Mouse (Mus musculus) left cerebral cortex, adult 2 months (tissue): Measurements from ENCODE around the gene Pde4d. TPM values are rescaled to one million over a fixed set of nuclear protein-coding genes. Genes with fewer than 3 reads are reported as not detected.
A peak's percentile ranks its signal among the peaks of the same experiment; 100 is the strongest.

Source experiments
- DNase-seq, 2 experiments: peaks; one replicate each; pipeline ENCODE4 v3.0.0; 2021 to 2022; ENCODE audit warnings: low spot score in 2 of 2, mixed read lengths in 1 of 2; ENCODE audit errors: extremely low spot score in 1 of 2
- H3K27ac ChIP-seq: fragments of 200-600 bp; 2 replicates; pipeline ENCODE4 v1.8.1; 2022
- H3K4me3 ChIP-seq: fragments of 200-600 bp; 2 replicates; pipeline ENCODE4 v1.8.1; 2022
- CTCF ChIP-seq: fragments of 200-600 bp; IDR thresholded peaks from 2 replicates; pipeline ENCODE4 v1.8.1; 2022; ENCODE audit warnings: antibody characterized with exemption, mild to moderate bottlenecking, moderate library complexity
- intact Hi-C: fragments of 180-260 bp; cut with DNase I; formaldehyde crosslinking; loops from one replicate; pipeline ENCODE4 v1.15.1; 2025
- total RNA-seq, 2 experiments: library from RNA; stranded (reverse); gene quantifications; 2 replicates each; pipeline ENCODE4 v1.2.3; 2021

Gene Pde4d
- total RNA-seq, 2 experiments from 2014 or later: 116 to 121 TPM

DNA sequence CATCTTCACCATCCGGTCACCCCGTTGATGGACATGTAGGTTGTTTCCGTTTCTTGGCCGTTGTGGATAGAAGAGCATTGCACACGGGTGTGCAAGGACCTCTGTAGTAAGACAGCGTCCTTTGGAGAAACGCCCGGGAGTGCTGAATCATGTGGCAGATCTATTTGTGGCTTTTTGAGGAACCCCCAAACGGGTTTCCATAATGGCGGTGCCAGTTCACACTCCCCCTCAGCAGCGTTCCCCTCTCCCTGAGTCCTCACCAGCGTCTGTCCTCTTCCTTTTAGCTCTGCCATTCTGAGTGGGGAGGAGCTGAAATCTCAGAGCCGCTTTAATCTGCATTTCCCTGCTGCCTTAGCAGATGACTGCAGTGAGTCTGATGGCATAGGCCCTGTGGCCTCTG, 1482.9 kb downstream of the Pde4d start:
- peak in 1 of 2 experiments; percentile 72 for DNase-seq
- intact Hi-C loops: loop anchor here (2.0 kb wide), 1 partner anchor 78 kb away; no protein-coding TSS in a partner anchor
- no peak for TF ChIP-seq CTCF
- Histone ChIP-seq H3K27ac (peak overlapping the region; percentile 7; the same call in 1 of the 2 replicates), H3K4me3 (no peak overlapping the region)

DNA sequence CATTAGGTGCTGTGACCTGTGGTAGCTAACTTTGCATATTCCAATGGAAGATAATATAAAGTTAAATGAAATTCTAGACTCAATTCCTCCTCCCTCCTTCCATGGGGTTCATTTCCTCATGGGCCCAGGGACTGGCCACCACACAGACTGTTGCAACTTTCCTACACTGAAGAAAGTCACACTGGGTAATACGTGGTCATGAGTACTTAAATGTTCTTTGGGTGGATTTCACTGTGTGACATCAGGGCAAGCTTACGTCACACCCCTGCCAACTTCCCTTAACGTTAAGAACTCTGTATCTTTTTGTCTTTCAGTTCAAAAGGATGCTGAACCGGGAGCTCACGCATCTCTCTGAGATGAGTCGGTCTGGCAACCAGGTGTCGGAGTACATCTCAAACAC, 1483.8 kb downstream of the Pde4d start:
- intact Hi-C loops: loop anchor here (2.0 kb wide), 1 partner anchor 77 kb away; no protein-coding TSS in a partner anchor

DNA sequence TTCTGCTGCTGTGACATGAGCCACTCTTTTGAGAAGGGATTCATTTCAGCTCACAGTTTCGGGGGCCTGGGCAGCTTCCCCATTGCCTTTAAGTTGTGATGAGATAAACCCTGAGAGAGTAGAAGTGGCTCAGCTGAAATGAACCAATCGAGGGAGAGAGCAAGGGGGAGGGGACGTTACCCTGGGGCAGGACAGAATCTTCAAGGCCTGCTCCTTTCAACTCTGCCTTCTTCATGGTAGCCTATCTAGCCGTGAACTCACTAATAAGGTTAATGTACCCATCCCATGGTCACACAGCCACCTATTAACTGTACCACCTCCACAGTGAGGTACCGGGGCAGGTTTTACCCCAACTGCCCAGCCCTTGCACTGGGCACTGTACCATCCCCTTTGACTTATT, 1487.1 kb downstream of the Pde4d start:
- TF ChIP-seq CTCF: no peak
- Histone ChIP-seq H3K27ac (no peak overlapping the region), H3K4me3 (no peak overlapping the region)
- DNase-seq: no peak
- intact Hi-C loops: no loop called here

More for the DNA sequence above, 1483.8 kb downstream of the Pde4d start:
- TF ChIP-seq CTCF: no peak
- H3K27ac ChIP-seq: no peak overlapping the region
- no peak for DNase-seq
- no peak overlapping the region for H3K4me3 ChIP-seq

DNA sequence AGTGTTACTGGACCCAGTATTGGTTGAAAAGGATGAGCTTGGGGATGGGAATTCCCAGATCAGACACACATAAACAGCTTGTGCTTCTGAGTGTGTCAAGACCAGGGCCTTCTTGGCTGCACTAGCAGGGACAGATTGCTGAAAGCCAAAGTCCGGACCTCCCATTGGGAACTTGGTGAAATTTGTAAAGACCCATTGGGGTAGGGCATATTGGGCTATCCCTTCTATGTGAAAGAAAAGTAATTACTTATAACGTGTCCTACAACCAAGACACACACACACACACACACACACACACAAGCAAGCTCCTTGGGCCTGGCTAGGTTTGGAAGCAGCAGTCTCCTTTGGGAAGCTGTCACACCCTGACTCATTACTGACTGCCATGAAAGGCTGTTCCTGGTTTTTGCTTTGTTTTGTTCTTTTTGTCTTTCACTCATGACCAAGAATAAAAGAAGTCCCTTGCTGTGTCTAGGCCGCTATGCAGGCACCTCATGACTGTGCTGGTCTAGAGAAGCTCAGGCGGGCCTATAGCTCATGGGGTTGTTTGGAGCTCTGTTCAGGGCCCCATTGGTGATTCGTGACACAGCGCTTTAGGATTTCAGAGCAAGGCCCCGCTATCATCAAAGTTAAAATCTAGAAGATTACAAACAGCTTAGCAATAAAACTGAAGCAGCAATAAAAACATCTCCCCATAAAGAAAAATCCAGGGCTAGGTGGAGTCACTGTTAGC, 1495.2 kb downstream of the Pde4d start:
- intact Hi-C loops: no loop called here
- no peak overlapping the region for H3K4me3 ChIP-seq
- no peak for TF ChIP-seq CTCF
- no peak for DNase-seq
- H3K27ac ChIP-seq: no peak overlapping the region

- Histone ChIP-seq H3K27ac (no peak overlapping the region), H3K4me3 (no peak overlapping the region)
- no peak for TF ChIP-seq CTCF
- no peak for DNase-seq
- intact Hi-C loops: no loop called here
Measured at GRCm38 (mm10) chr13:109951466-109951865, 1501.7 kb downstream of the Pde4d start.

- intact Hi-C loops: no loop called here
- DNase-seq: no peak
- H3K27ac ChIP-seq: no peak overlapping the region
- H3K4me3 ChIP-seq: no peak overlapping the region
- TF ChIP-seq CTCF: no peak
Measured at GRCm38 (mm10) chr13:109954189-109954588, 1504.4 kb downstream of the Pde4d start.

DNA sequence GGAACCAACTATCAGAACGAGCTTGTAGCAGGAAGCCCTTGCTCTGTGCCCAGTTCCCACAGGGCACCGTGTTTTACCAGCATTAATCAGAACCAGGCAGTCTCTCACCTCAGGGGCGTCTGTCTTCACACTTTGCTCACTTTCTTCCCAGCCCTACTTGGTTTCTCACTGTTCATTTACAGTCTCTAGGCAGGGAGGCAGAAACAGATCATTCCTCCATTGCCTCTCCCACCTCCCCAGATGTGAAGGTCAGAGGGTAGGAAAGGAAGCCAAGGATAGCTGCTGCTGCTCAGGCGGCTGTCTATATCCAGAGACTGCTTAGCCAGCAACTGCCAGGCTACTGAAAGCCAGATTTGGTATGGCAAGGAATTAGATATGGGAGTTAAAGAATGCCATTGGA, 1508.2 kb downstream of the Pde4d start:
- no peak overlapping the region for H3K4me3 ChIP-seq
- no peak for TF ChIP-seq CTCF
- H3K27ac ChIP-seq: no peak overlapping the region
- no peak for DNase-seq
- intact Hi-C loops: no loop called here

GRCm38 (mm10) chr13:109982821-109983443, 1533.2 kb downstream of the Pde4d start:
- Histone ChIP-seq H3K27ac (no peak overlapping the region), H3K4me3 (no peak overlapping the region)
- intact Hi-C loops: no loop called here
- DNase-seq: no peak
- no peak for TF ChIP-seq CTCF

DNA sequence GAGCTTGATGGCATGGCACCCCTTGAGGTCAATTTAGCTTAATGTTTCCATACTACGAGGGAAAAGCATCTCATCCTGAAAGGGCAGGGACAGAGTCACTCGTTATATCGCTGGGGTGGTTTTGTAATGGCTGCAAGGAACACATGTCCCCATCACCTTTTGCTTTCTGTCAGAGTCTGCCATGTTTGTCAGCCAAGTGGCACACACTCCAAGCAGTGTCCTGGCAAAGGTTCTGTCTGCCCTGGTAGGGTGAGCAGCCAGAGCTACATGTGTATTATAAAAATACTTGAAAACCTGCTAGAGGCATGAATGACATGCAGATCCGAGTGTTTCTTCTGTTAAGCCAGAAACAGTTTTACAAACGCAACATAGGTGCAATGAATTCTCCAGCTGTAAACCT, 1535.7 kb downstream of the Pde4d start:
- intact Hi-C loops: no loop called here
- no peak overlapping the region for H3K27ac ChIP-seq
- no peak for DNase-seq
- no peak for TF ChIP-seq CTCF
- no peak overlapping the region for H3K4me3 ChIP-seq

- intact Hi-C loops: no loop called here
- no peak for DNase-seq
- no peak for TF ChIP-seq CTCF
Measured at GRCm38 (mm10) chr13:109985892-109986291, 1536.1 kb downstream of the Pde4d start.

GRCm38 (mm10) chr13:109992775-109993505, 1543.2 kb downstream of the Pde4d start:
- intact Hi-C loops: no loop called here
- TF ChIP-seq CTCF: no peak
- peak in 1 of 2 experiments; percentile 34 for DNase-seq
- no peak overlapping the region for H3K27ac ChIP-seq
- H3K4me3 ChIP-seq: no peak overlapping the region

More at GRCm38 (mm10) chr13:109985892-109986291, 1536.1 kb downstream of the Pde4d start:
- Histone ChIP-seq H3K27ac (no peak overlapping the region), H3K4me3 (no peak overlapping the region)

DNA sequence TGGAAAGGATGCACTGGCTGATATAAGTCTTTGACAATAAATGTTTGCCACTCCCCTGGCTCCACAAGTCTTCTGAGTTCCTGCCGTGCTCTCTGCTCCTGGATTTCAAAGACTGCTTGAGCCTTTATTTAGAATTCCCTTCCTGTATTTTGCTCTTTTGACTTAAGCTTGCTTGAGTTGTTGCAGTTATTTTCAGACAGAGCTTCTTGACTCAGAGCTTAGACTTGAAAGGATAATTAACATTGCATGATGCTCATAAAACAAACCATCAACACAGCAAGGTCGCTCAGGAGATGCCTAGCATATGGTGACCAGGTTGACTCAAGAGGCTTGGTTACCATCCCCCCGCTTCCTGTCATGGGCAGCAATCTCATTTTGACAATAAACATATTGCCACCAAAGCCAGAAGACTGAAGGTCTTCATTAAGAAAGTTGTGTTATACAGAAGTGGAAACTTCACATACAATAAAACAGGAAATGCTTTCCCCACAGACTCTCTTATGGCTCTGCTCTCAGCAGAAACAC, 1544.6 kb downstream of the Pde4d start:
- intact Hi-C loops: no loop called here
- no peak overlapping the region for H3K4me3 ChIP-seq
- H3K27ac ChIP-seq: no peak overlapping the region
- DNase-seq: no peak
- TF ChIP-seq CTCF: no peak
